Mouse (Mus musculus) cortical plate, adult 2 months (tissue): ENCODE data around the gene Smoc1.

Source experiments
- CTCF ChIP-seq: fragments of 200-500 bp; IDR thresholded peaks from 2 replicates; pipeline ENCODE4 v1.5.1; 2011; ENCODE audit warnings: mild to moderate bottlenecking, control low read depth, low read length; ENCODE audit not compliant: insufficient read depth; ENCODE audit errors: extremely low read depth
- POLR2A ChIP-seq: fragments of 200-500 bp; IDR thresholded peaks from 2 replicates; pipeline ENCODE4 v1.6.1; 2011; ENCODE audit warnings: mild to moderate bottlenecking, low read length, control low read depth; ENCODE audit not compliant: insufficient read depth; ENCODE audit errors: extremely low read depth

- TF ChIP-seq CTCF: peak; percentile 32; the same call in 1 of the 2 replicates
- TF ChIP-seq POLR2A: no peak
These were observed 134.2 kb downstream of the Smoc1 start for GRCm38 (mm10) chr12:81160831-81161230.
